Mouse (Mus musculus): ENCODE measurements around the gene Mei4. TPM values are rescaled to one million over a fixed set of nuclear protein-coding genes. Genes with fewer than 3 reads are reported as not detected.

Gene Mei4
- polyA plus RNA-seq (2014; fragmentation: Illumina TruSeq; extraction: RNeasy Lipid Tissue Mini Kit (QIAGEN cat#74804); ENCODE audit: low read depth, low replicate concordance): 1.7 TPM

DNA sequence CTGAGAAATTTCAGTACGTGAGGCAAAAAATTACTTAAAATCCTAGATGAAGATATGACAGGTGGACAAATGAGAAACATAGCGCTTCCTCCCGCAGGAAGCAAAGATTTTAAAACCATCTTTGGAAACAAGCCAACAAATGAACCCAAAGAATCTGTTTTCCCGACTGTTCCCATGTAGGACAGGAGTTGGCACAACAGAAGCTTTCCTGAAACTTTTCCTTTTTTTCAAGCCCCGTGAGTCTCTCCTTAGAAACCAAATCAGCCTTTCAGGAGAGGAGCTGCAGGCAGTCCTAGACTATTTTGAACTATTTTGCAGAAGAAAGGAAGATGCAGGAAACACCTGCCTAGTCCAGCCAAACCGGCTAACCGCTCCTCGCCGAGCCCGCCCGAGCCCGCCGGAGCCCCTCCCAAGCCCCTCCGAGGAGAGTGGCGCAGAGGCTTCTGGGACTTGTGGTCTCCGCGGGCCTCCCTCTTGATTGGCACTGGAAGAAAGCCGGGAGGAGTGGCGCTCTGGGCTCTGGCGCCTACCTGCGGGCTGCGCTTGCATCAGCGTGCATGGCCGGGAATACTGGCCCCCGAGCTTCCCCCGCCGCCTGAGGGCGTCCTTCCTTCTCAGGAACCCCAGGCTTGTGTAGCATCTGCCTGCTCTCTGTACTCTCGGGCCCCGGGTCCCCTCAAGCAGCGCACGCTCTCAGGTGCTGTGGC, at the start of gene Mei4:
Mei4 (plus strand) TSS at position 490 of the 707 bp plus-strand sequence.

Other genes with a start within 250 kb of the Mei4 start
- gene Htr1b, start 229.8 kb upstream of the Mei4 start, polyA plus RNA-seq (2014; fragmentation: Illumina TruSeq; extraction: RNeasy Lipid Tissue Mini Kit (QIAGEN cat#74804); ENCODE audit: low read depth, low replicate concordance): not detected